Mouse (Mus musculus): ENCODE data around the gene Rexo1. TPM values are rescaled to one million over a fixed set of nuclear protein-coding genes. Genes with fewer than 3 reads are reported as not detected.

The Rexo1 gene
- polyA plus RNA-seq (2012; rRNA removed; ENCODE audit: low replicate concordance) = 36.1 and 53.1 TPM in 2 replicates

GRCm38 (mm10) chr10:80561116-80561944 lies at the start of gene Rexo1:
TSS of gene Rexo1 (minus strand) at chr10:80561560.

GRCm38 (mm10) chr10:80605721-80606120 lies 44.4 kb upstream of the Rexo1 start, which contains the start of gene Gm49322:
TSS of gene Gm49322 (plus strand) at chr10:80606021.

GRCm38 (mm10) chr10:80602698-80603325 lies 41.5 kb upstream of the Rexo1 start, which contains the start of the genes Scamp4 and Adat3:
TSS of gene Scamp4 (plus strand) at chr10:80602872.
TSS of gene Adat3 (plus strand) at chr10:80602880.

GRCm38 (mm10) chr10:80589879-80590854 lies 28.8 kb upstream of the Rexo1 start, which contains the start of gene Abhd17a:
TSS of gene Abhd17a (minus strand) at chr10:80590341.

GRCm38 (mm10) chr10:80577195-80578130 lies 16.1 kb upstream of the Rexo1 start, which contains the start of gene Klf16:
TSS of gene Klf16 (minus strand) at chr10:80577321.

GRCm38 (mm10) chr10:80538710-80539394 lies 22.5 kb downstream of the Rexo1 start, which contains the start of gene Atp8b3:
TSS of gene Atp8b3 (minus strand) at chr10:80539124.

GRCm38 (mm10) chr10:80494732-80495131 lies 66.6 kb downstream of the Rexo1 start, which contains the start of gene Onecut3:
TSS of gene Onecut3 (plus strand) at chr10:80494835.

Other genes starting within 250 kb of the Rexo1 start
- gene 2310011J03Rik, start 241.0 kb downstream of the Rexo1 start, polyA plus RNA-seq (2012; rRNA removed; ENCODE audit: low replicate concordance) = 63.1 and 73.9 TPM in 2 replicates
- 11.0 and 18.3 TPM in 2 replicates for gene Pcsk4, start 232.1 kb downstream of the Rexo1 start, polyA plus RNA-seq (2012; rRNA removed; ENCODE audit: low replicate concordance)
- 29.5 and 41.3 TPM in 2 replicates for gene Reep6, start 231.6 kb downstream of the Rexo1 start, polyA plus RNA-seq (2012; rRNA removed; ENCODE audit: low replicate concordance)
- 27.6 and 29.5 TPM in 2 replicates for gene Adamtsl5, start 213.1 kb downstream of the Rexo1 start, polyA plus RNA-seq (2012; rRNA removed; ENCODE audit: low replicate concordance)
- 0.12 TPM in 1 of 2 replicates, not detected in the other for gene Plk5, start 205.1 kb downstream of the Rexo1 start, polyA plus RNA-seq (2012; rRNA removed; ENCODE audit: low replicate concordance)
- 9.5 and 41.0 TPM in 2 replicates for gene Mex3d, start 173.9 kb downstream of the Rexo1 start, polyA plus RNA-seq (2012; rRNA removed; ENCODE audit: low replicate concordance)
- 145 and 199 TPM in 2 replicates for gene Mbd3, start 162.0 kb downstream of the Rexo1 start, polyA plus RNA-seq (2012; rRNA removed; ENCODE audit: low replicate concordance)
- 2,303 and 2,715 TPM in 2 replicates for gene Uqcr11, start 154.7 kb downstream of the Rexo1 start, polyA plus RNA-seq (2012; rRNA removed; ENCODE audit: low replicate concordance)
- 56.2 and 124 TPM in 2 replicates for gene Tcf3, start 127.9 kb downstream of the Rexo1 start, polyA plus RNA-seq (2012; rRNA removed; ENCODE audit: low replicate concordance)
- not detected in 2 replicates for gene Onecut3, start 66.7 kb downstream of the Rexo1 start, polyA plus RNA-seq (2012; rRNA removed; ENCODE audit: low replicate concordance)
- gene Atp8b3, start 22.4 kb downstream of the Rexo1 start, polyA plus RNA-seq (2012; rRNA removed; ENCODE audit: low replicate concordance) = 0.03 and 0.06 TPM in 2 replicates
- gene Klf16, start 15.8 kb upstream of the Rexo1 start, polyA plus RNA-seq (2012; rRNA removed; ENCODE audit: low replicate concordance) = 13.1 and 28.3 TPM in 2 replicates
- 199 and 204 TPM in 2 replicates for gene Abhd17a, start 28.8 kb upstream of the Rexo1 start, polyA plus RNA-seq (2012; rRNA removed; ENCODE audit: low replicate concordance)
- gene Scamp4, start 41.3 kb upstream of the Rexo1 start, polyA plus RNA-seq (2012; rRNA removed; ENCODE audit: low replicate concordance) = 107 and 129 TPM in 2 replicates
- gene Adat3, start 41.3 kb upstream of the Rexo1 start, polyA plus RNA-seq (2012; rRNA removed; ENCODE audit: low replicate concordance) = 9.4 and 12.8 TPM in 2 replicates
- 1.6 and 3.7 TPM in 2 replicates for gene Gm49322, start 44.5 kb upstream of the Rexo1 start, polyA plus RNA-seq (2012; rRNA removed; ENCODE audit: low replicate concordance)
- gene Csnk1g2, start 61.3 kb upstream of the Rexo1 start, polyA plus RNA-seq (2012; rRNA removed; ENCODE audit: low replicate concordance) = 183 and 235 TPM in 2 replicates
- gene Btbd2, start 95.5 kb upstream of the Rexo1 start, polyA plus RNA-seq (2012; rRNA removed; ENCODE audit: low replicate concordance) = 80.1 and 107 TPM in 2 replicates
- 507 and 1,079 TPM in 2 replicates for gene Mknk2, start 116.6 kb upstream of the Rexo1 start, polyA plus RNA-seq (2012; rRNA removed; ENCODE audit: low replicate concordance)
- gene Mob3a, start 140.4 kb upstream of the Rexo1 start, polyA plus RNA-seq (2012; rRNA removed; ENCODE audit: low replicate concordance) = 43.3 and 51.8 TPM in 2 replicates
- gene Izumo4, start 140.6 kb upstream of the Rexo1 start, polyA plus RNA-seq (2012; rRNA removed; ENCODE audit: low replicate concordance) = 61.1 and 73.0 TPM in 2 replicates
- gene Ap3d1, start 180.7 kb upstream of the Rexo1 start, polyA plus RNA-seq (2012; rRNA removed; ENCODE audit: low replicate concordance) = 155 and 208 TPM in 2 replicates
- gene Dot1l, start 193.6 kb upstream of the Rexo1 start, polyA plus RNA-seq (2012; rRNA removed; ENCODE audit: low replicate concordance) = 17.0 and 39.8 TPM in 2 replicates
- 24.0 and 43.6 TPM in 2 replicates for gene Sf3a2, start 236.6 kb upstream of the Rexo1 start, polyA plus RNA-seq (2012; rRNA removed; ENCODE audit: low replicate concordance)
- gene Plekhj1, start 237.1 kb upstream of the Rexo1 start, polyA plus RNA-seq (2012; rRNA removed; ENCODE audit: low replicate concordance) = 44.8 and 76.1 TPM in 2 replicates
- 0.44 and 0.53 TPM in 2 replicates for gene Amh, start 243.7 kb upstream of the Rexo1 start, polyA plus RNA-seq (2012; rRNA removed; ENCODE audit: low replicate concordance)